Mouse (Mus musculus) 416B (cell line): ENCODE results near the gene Sec14l1.

Experiments
- DNase-seq: peaks from one replicate; pipeline ENCODE4 v3.0.0; 2011; ENCODE audit warnings: low read depth

Sec14l1 gene

DNA sequence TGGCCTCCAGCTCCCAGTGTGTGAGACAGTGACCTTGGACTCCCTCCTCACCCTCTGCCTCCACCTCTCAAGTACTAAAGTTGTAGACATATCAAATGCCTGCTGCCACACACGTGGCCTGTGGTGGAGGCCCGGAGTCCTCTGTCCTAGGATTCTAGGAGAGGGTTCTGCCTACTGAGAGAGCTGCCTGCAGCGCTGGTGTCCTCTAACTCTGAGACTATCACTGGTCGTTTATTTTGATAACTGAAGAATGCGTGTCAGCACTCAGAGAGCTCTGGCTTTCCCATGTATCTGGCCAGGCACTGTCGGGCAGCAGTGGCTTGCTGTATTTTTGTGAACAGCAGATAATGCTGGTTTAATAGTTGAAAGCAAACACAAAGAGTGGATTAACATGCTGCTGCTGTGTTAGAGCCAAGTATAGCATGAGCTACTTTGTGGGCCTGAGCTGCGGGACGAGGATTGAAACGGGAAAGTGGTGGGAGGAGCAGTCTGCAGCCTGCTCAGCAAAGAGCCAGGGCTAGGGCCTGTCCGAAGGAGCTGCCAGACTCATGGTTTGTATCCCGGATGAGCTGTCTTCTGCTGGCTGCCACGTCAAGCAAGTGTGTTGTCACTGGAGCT, 13.1 kb downstream of the Sec14l1 start:
- DNase-seq, result no peak

DNA sequence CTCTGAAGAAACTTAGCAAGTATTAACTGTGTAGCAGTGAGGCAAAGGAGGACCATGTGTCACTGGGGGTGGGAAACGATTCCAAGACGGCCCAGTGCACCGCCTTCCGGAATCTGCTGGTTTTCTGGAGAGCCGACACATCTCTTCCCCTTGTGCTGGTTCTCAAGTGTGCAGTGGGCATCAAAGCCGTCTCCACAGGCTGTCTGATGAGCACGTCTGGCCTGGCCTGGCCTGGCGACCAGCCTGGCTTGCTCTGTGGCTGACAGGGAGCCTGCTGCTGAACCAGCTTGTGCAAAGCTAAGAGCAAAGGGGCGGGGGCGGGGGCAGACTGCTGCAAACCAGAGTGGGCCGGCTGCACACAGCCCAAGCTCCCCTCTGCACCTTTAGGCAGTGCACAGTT, 14.5 kb downstream of the Sec14l1 start:
- DNase-seq, result no peak

DNA sequence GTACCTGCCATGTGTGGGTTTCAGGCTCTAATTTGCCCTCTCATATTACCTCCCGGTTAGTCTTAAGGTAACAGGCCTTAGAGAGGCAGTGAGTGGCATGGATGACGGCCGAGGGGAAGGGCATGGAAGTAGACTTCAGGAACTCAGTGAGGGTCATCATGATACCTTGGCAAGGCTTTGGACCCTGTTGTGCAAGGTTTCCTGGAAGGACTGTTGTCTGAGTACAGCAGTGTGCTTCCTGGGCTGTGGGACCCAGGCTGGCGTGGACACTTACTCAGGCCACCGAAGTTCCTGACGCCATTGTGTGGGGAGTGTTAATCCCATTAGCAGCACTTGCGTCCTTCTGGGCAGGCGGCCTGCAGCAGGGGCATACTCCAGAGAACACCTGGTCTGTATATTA, 15.1 kb downstream of the Sec14l1 start:
- DNase-seq, result no peak

DNA sequence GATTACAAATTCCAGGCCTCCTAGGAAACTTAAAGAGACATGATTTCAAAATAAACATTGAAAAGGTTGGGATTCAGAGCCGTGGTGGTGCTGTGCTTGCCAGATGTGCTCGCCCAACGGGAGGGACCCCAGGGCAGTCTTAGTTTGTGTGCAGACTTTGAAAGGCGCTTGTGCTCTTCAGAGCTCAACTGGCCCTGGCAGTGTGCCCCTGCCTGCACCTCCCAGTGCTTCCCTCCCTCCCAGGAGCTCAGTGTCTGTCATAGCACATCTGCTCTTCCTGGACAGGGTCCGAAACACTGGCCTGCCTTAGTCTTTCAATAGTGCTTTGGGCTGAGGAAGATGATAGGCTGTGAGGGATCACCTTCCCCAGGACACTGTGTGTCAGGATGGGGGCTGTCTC, 15.9 kb downstream of the Sec14l1 start:
- DNase-seq, result no peak

DNA sequence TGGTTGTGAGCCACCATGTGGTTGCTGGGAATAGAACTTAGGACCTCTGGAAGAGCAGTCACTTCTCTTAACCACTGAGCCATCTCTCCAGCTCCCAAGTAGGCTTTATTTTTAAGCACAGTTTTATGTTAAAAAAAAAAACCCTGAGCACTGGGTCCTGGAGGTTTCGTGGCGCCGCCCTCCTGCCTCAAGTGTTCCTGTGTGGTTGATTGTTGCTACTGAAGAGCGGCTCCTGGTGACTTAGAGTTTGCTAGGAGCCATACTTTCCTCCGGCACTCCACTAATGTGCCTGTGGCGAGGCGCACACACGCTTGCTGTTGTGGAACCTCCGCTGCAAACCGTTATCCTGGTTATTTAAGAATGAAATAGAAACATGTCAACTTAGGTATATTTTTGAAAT, 16.5 kb downstream of the Sec14l1 start:
- DNase-seq, result peak; percentile 17

DNA sequence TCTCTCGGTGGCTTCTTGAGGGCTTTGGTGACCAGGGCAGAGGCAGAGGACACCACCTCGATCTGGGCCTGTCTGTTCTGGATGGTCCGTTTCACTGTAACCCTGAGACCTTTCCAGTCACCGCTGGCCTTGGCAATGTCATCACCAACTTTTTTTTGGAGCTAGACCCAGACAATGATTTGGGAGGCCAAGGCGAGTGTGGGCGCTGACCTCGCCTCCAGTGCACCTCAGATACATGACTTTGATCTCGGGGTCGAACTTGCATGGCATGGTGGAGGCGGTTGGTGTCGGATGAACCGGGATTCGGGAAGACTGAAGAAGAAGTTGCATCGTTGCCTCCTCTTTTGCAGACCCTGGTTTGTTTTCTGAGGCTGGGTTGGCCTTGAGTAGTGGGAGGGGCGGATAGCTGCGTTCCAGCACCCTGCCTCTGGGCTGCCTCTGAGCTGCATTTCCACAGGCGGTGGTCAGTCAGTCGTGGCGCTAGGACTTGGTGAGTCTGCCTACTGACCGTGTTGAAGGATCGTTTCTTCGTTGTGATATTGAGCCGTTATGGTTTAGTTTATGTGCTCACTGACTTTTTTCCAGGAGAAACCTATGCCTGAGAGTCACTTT, 19.9 kb downstream of the Sec14l1 start:
- DNase-seq, result no peak

DNA sequence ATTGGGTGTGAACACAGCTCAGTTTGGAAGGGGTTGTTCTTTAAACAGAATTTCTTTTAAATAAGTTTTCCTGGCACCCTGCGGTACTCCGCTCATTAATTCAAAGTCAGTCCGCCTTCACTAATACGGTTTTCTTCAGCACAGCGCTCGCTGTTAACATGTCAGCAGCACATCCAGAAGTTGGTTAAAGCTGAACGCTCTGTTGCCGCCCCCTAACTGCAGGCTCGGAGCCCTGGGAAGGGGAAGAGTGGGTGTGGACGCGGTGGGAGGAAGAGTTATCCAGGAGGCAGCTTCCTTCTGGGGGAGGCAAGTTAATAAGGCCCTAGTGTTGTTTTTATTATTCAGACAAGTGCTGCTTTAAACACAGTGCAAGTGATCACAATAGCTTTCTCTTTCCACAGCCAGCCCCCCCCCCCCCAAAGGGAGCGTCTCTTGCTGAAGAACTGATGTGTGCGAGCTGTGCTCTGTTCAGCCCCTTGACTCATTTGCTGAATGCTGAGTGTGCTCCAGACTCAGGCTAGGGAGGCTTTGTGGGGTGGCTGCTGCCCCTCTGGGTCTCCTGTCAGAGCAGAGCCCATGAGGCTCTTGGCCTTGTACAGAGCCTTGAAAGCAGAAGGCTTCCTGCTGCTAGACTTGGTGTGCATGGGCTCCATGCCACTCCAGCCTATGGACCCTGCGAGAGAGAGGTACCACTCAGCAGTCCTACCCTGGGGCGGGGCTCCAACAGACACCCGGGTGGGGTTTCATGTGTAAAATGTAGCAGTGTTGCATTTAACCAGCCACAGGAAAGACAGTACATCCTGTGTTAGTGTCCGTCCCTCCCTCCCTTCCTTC, 20.7 kb downstream of the Sec14l1 start:
- no peak for DNase-seq

DNA sequence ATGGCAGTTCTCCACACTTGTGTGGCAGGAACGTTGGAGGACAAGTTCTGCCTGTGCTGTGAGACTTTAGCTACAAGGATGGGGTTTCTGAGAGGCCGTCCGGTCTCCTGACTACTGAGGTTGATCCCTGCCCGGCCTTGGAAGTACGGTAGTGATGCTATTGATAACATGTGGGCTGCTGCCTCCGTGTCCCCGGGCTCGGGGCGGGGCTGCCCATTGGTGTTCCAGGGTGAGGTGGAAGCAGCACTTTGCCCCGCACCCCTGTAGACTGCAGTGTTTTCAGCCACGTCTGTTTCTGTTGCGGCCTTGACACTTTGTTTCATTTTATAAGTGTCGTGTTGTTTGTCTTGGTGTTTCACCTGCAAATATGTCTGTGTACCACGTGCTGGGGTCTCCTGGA, 21.9 kb downstream of the Sec14l1 start:
- DNase-seq, result no peak

DNA sequence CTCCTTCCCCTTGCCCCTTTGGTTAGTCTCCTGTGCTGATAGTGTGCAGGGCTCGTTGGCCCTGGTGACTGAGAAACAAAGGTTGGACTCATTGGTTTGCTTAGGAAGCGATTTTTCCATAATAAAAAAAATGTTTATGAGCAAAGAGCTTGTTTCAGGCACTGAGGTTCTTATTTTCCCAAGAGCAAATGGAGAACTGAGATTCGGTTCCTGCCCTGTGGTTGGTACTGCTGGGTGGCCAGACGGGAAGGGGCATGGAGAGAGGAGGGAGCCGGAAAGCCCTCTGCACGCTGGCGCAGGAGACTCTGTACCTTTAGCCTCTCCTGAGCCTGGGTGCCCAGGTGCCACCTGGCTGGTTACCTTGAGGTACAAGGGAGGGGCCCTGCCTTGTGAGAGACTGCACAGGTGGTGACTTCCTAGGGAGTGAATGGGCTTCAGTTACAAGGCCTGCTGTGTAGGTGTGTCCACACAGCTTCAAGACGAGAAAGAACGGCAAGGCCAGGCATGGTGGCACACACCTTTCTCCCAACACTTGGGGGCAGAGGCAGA, 23.3 kb downstream of the Sec14l1 start:
- DNase-seq, result no peak

DNA sequence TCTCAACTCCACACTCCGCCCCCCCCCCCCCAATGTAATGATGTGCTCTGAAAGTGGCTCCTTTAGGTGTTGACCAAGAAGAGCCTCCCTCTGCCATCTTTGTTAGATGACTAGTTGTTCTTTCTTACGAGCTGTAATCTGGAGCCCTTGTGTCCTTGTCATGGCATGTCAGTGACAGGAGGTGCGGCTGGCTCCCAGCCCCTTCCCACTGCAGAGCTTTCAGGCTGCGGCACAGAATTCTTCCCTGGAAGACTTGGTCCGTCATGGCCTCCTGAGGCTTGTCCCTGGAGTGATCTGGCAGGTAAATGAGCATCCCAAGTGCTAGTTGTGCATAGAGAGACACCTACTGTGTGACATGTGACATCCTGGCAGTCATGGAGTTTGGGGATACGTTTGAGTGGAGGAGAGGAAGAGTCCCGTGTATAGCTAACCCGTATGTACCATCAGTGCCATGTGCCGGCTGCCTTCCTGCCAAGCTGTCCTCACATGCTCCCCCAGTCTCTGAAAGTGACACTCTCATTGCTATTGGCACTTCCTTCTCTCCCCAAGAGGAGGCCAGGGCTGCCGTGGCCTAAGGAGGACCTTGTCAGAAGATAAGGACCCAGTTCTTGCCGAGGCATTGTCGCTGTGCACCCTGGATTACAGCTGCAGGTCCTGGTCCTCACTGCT, 24.0 kb downstream of the Sec14l1 start:
- no peak for DNase-seq

DNA sequence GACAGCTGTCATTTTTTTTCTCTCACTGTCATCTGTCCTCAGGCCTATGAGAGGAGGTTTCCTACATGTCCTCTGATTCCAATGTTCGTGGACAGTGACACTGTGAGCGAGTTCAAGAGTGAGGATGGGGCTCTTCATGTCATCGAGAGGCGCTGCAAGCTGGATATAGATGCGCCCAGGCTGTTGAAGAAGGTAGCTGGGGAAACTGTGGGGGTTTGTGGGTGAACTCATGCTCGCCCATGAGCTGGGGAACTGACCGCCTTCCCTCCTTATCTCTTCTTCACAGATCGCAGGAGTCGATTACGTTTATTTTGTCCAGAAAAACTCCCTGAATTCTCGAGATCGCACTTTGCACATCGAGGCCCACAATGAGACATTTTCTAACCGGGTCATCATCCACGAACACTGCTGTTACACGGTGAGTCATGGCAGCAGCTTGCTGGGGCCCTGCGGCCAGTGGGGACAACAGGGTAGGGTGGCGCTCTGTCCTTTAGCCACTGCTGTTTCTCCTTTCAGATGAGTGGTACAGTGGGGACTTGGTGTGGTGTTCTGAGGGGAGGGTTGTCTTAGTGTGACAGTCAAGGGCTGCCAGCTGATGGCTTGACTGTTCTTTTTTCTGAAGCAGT, 26.5 kb downstream of the Sec14l1 start:
- DNase-seq, result no peak

DNA sequence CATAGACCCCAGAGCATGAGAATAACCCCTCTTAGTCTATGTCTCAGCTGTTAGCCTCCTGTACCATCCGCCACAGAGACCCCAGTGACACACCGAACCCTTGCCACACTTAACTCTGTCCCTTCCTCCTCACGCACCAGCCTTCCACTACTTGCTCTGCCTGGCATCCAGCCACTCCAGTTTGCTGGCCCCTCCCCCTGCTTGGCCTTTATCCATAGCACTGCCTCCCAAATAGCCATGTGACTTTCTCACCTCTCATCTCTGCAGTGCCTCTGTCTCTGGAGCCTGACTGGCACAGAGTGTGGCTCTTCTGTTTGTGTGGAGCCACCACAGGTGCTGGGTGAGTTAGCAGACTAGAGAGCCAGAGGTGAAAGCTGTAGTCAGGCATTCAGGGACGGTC, 27.5 kb downstream of the Sec14l1 start:
- no peak for DNase-seq

DNA sequence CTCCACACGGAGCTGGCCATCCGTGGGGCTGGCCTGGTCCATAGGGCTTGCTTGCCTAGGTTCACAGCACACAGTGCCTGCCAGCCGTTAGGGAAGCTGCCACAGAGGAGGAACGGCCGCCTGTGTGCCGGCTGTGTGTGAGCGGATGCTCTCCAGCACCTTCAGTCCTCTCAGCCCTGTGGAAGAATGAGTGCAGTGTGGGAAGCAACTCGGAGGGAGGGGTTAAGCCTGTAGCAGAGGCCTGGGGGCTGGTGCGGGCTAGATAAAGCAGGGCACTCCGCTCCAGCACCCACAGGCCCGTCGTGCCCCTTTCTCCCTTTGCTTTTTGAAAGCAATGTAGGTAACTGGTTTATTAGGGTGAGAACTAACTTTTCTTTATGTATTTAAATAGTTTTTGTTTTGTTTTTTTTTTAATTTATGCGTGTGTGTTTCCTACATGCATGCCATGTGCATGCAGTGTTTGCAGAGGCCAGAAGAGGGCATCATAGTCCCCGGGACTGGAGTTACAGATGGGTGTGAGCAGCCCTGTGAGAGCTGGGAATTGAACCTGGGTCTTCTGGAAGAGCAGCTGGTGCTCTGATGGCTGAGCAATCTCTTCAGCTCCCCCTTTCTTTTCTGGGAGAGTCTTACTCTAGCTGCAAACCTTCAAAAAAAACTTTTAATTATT, 30.6 kb downstream of the Sec14l1 start:
- DNase-seq, result no peak

DNA sequence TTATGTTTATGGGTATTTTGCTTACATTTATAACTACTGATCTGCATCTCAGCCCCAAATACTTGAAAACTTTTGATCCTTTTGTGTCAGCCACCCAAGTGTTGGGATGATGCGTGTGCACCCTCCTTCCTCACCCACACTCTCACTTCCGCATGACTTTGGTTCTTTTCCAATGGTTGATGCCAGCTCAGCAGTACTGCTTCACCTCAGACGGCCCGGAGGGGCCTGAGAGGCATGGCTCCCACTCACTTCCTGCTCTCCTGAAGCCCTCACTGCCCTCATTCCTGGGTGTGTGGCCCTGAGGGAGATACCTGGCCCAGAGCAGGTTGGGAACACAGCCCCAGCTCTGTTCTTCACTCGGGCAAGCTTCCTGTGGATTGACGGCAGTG, 31.1 kb downstream of the Sec14l1 start:
- DNase-seq, result no peak

DNA sequence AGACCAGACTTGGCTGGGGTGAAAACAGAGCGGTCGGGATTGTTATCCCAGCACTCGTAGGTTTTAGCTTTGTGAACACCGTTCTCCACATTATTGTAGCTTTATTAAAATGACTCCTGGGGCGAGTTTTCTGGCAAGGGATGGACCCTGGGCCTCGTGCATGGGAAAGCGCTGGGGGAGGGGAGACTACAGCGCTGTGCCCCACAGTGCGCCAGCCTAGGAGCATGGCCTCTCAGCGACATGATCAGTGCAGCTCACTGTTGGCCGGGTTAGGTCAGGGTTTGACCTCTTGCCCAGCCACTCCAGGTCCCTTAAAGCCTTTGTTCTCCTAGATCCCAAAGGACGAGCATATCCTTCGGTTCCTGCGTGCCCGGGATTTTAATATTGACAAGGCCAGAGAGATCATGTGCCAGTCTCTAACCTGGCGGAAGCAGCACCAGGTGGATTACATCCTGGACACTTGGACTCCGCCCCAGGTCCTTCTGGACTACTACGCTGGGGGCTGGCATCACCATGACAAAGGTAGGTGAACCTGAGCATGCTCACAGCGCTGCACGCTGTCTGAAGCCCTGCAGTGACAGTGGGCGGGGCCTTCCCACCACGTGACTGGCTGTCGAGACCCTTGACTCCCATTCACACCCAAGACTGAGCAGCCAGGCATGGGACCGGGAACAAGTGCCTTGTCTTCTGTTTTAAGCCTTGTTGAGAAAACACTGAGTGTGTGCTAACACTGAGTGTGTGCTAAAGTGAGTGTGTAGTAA, 32.0 kb downstream of the Sec14l1 start:
- no peak for DNase-seq

DNA sequence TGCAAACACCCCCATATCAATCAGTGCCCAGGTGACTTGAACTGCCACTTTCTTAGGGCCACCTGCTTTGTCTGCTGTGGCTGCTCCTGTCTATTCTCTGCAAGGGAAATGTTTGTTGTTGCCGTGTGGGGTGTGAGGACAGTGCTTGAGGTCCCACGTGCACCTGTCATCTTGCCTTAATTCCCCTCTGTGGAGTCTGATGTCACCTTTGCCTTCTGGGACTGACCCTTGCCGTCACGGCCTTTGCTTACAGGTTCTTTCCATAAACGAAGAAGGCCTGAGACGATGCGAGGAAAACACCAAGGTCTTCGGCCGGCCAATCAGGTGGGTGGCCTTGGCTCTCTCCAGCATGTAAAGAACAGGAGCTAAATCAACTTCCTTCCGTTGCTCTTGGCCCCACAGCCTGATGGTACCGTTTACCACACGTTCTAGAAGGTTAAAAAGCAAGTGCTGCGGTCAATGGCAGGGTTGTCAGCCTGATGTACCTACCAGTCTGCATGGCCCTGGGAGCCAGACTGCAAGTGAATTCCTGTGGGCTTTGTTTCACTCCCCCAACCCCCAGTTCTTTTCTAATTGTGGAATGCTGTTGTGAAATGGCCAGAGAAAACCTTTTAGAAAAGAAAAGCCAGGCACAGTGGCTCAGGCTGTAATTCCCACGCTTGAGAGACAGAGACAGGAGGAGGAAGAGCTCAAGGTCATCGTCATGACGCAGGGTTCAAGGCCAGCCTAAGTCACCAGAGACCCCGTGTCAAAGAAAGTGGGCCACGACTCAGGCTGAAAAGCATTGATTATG, 34.1 kb downstream of the Sec14l1 start:
- no peak for DNase-seq

DNA sequence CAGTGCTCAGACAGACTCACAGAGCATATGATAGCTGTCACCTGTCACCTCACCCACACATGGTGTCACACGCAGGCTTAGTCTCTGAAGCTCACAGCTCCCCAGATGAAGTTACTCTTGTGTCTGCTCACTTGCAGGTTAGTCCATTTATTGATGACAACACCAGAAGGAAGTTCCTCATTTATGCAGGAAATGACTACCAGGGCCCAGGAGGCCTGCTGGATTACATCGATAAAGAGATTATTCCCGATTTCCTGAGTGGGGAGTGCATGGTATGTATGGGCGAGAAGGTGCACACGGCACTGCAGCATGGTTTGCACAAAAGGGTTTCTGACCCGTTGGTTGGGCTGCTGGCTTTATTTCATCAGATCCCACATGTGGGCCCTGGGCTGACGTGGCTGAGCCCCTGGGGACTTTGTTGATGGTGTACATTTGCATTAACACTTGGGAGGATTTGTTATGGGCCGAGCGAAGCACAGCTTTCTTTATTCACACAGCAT, 35.5 kb downstream of the Sec14l1 start:
- DNase-seq, result peak; percentile 35

DNA sequence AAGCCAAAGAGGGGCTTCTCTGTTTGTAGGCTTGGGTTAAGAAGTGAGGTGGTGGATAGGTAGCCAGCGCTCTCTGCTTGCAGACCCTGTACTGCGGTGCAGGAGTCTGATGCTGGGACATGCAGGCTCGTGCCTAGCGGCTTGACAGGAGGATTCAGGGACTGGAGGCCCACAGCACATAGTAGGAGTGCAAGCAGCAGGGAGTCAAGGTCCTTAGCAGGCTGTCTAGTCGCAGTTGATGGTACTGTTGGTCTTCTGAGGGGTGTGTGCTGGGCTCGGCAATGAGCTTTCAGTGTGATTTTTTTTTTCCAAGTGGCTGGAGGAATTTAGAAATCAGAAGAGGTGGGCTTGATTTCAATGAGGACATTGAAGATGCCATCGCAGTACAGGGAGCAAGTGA, 36.5 kb downstream of the Sec14l1 start:
- DNase-seq, result no peak

DNA sequence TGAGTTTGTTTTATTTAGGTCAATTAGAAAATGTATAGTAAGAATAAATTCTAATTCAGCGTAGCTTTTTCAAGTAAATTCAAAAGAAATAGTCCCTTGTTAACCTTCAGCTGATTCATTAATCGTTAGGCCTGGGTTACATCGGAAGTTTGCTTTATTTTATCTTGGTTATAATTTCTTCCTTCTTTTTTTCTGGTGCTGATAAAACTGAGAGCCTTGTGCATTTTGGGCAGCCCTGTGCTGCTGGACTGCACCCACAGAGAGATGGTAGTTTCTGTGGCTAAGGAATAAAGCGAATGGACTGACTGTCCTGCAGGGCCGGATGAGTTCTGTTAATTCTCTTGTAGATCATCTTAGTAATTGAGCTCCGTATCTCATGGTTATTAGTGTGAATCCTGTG, 37.6 kb downstream of the Sec14l1 start:
- DNase-seq, result no peak

DNA sequence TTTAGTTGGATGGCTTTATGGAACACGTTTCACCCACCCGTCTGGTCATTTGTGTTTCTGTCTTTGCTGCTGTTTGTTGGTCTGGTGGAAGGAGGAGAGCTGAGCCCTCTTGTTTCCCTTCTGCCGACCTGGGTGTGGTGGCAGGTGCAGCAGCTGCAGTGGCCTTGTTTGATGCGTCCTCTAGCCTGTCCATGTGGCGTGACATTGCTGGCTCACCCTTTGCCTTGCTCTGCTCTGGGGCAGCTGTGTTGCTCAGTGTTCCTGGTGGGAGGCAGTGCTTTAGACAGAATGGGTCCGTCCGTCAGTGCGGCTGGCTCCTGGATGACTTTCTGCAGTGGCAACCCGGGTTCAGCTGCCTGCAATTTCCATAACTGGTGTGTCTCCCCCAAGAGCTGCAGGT, 38.6 kb downstream of the Sec14l1 start:
- DNase-seq, result no peak
